Mouse (Mus musculus): ENCODE data around the gene Cntf. TPM values are rescaled to one million over a fixed set of nuclear protein-coding genes. Genes with fewer than 3 reads are reported as not detected.

The Cntf gene
- polyA plus RNA-seq, 1 experiment from 2014 or later: 0.27 TPM

Other genes with a start within 250 kb of the Cntf start
- gene Fam111a, start 219.9 kb downstream of the Cntf start, polyA plus RNA-seq (2014; fragmentation: Nextera tagmentation; extraction: Ambion mirVana): 44.8 and 47.7 TPM in 2 replicates
- gene Gm4952, start 165.7 kb downstream of the Cntf start, polyA plus RNA-seq (2014; fragmentation: Nextera tagmentation; extraction: Ambion mirVana): 0.23 and 0.78 TPM in 2 replicates
- gene Glyat, start 132.3 kb downstream of the Cntf start, polyA plus RNA-seq (2014; fragmentation: Nextera tagmentation; extraction: Ambion mirVana): not detected in 2 replicates
- not detected in 2 replicates for gene Olfr1442, start 95.2 kb downstream of the Cntf start, polyA plus RNA-seq (2014; fragmentation: Nextera tagmentation; extraction: Ambion mirVana)
- not detected in 2 replicates for gene Olfr1443, start 87.5 kb downstream of the Cntf start, polyA plus RNA-seq (2014; fragmentation: Nextera tagmentation; extraction: Ambion mirVana)
- gene Keg1, start 69.8 kb downstream of the Cntf start, polyA plus RNA-seq (2014; fragmentation: Nextera tagmentation; extraction: Ambion mirVana): 0.19 and 0.25 TPM in 2 replicates
- 7.0 and 7.4 TPM in 2 replicates for gene Zfp91, start 30.5 kb upstream of the Cntf start, polyA plus RNA-seq (2014; fragmentation: Nextera tagmentation; extraction: Ambion mirVana)
- gene Lpxn, start 30.6 kb upstream of the Cntf start, polyA plus RNA-seq (2014; fragmentation: Nextera tagmentation; extraction: Ambion mirVana): 1.5 and 2.1 TPM in 2 replicates
- not detected in 2 replicates for gene Gm5244, start 81.0 kb upstream of the Cntf start, polyA plus RNA-seq (2014; fragmentation: Nextera tagmentation; extraction: Ambion mirVana)
- not detected in 2 replicates for gene Olfr1444, start 91.7 kb upstream of the Cntf start, polyA plus RNA-seq (2014; fragmentation: Nextera tagmentation; extraction: Ambion mirVana)
- gene Olfr1445, start 118.2 kb upstream of the Cntf start, polyA plus RNA-seq (2014; fragmentation: Nextera tagmentation; extraction: Ambion mirVana): not detected in 2 replicates
- not detected in 2 replicates for gene Olfr1446, start 127.9 kb upstream of the Cntf start, polyA plus RNA-seq (2014; fragmentation: Nextera tagmentation; extraction: Ambion mirVana)
- gene Olfr1447, start 138.1 kb upstream of the Cntf start, polyA plus RNA-seq (2014; fragmentation: Nextera tagmentation; extraction: Ambion mirVana): not detected in 2 replicates
- gene Olfr1448, start 158.8 kb upstream of the Cntf start, polyA plus RNA-seq (2014; fragmentation: Nextera tagmentation; extraction: Ambion mirVana): not detected in 2 replicates
- not detected in 2 replicates for gene Olfr1449, start 165.2 kb upstream of the Cntf start, polyA plus RNA-seq (2014; fragmentation: Nextera tagmentation; extraction: Ambion mirVana)
- gene Olfr1450, start 184.6 kb upstream of the Cntf start, polyA plus RNA-seq (2014; fragmentation: Nextera tagmentation; extraction: Ambion mirVana): not detected in 2 replicates
- not detected in 2 replicates for gene Olfr1451, start 229.4 kb upstream of the Cntf start, polyA plus RNA-seq (2014; fragmentation: Nextera tagmentation; extraction: Ambion mirVana)